Mouse (Mus musculus) cortical plate, adult 2 months (tissue): ENCODE results near the gene Pld2.

Experiments used
- CTCF ChIP-seq: fragments of 200-500 bp; IDR thresholded peaks from 2 replicates; pipeline ENCODE4 v1.5.1; 2011; ENCODE audit warnings: mild to moderate bottlenecking, control low read depth, low read length; ENCODE audit not compliant: insufficient read depth; ENCODE audit errors: extremely low read depth
- POLR2A ChIP-seq: fragments of 200-500 bp; IDR thresholded peaks from 2 replicates; pipeline ENCODE4 v1.6.1; 2011; ENCODE audit warnings: mild to moderate bottlenecking, low read length, control low read depth; ENCODE audit not compliant: insufficient read depth; ENCODE audit errors: extremely low read depth

DNA sequence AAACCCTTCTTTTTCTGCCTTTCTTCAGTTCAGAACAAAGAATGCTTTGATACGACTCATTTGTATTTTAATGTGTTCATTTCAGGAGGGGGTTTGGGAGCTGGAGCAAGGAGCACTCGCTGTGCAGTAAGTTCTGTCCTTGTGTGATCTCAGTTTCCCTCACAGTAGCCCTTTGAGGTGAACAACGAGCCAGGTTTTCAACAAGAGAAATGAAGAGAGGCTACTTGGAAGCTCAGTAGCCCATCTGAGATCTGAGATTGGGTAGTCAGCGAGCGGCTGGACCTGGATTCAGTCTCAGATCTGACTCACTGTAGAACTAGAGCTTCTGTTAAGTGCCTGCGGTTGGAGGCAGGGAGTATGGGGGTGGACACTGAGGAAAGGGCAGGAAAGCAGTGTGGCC lies 34.0 kb downstream of the Pld2 start:
- TF ChIP-seq CTCF (no peak), POLR2A (no peak)
